18 mouse cellular contexts compared by ENCODE assay signal in the genomic region with DNA sequence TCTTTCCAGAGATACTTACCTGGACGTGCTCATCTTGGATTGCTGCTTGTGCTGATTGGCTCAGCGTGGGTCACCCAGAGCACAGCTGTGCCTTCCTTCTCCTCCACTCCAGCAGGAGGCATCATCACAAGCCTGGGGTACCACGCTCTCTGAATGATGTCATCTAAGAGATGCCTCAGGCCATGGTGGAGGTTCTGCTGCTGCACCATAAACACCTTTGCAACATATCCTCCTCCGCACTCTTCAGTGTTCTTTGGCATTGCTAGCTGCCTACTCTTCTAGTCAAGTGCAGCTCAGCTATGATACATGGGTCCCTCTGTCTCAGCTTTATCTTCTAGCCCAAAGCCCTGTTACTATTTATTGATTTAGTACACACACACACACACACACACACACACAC.
"Had no signal": no experiment of that assay in that cellular context is flagged by ENCODE, and none has a peak within 500 bp of the region (broad histone marks: within the 10 kb centered on the region; RNA-seq: fewer than 3 reads in every experiment).

No protein-coding gene starts in this region.

- H3K27me3 ChIP-seq: limb, embryonic 12.5 days; limb, embryonic 15.5 days had no signal

- ATAC-seq: intestine, embryonic 16.5 days; liver, postnatal 0 days; lung, postnatal 0 days had no signal

- H3K27ac ChIP-seq: limb, embryonic 12.5 days; limb, embryonic 15.5 days; liver, embryonic 14.5 days; macrophage had no signal

- DNase-seq: kidney, adult 18-20 months; kidney, adult 9 months; kidney, postnatal 10 days; kidney, postnatal 36 days; layer of hippocampus, adult 9-11 months; left cerebral cortex, postnatal 4 days; liver, postnatal 0 days; lung, embryonic 14.5 days; midbrain, embryonic 14.5 days; thymus, adult 2 months; thymus, postnatal 14 days; thymus, postnatal 4 days had no signal

- H3K4me3 ChIP-seq: limb, embryonic 12.5 days; limb, embryonic 15.5 days had no signal
